Mouse (Mus musculus): Measurements from ENCODE around the gene Rnh1. TPM values are rescaled to one million over a fixed set of nuclear protein-coding genes. Genes with fewer than 3 reads are reported as not detected.

The Rnh1 gene
- polyA plus RNA-seq, 1 experiment from 2014 or later, result 50.0 TPM

DNA sequence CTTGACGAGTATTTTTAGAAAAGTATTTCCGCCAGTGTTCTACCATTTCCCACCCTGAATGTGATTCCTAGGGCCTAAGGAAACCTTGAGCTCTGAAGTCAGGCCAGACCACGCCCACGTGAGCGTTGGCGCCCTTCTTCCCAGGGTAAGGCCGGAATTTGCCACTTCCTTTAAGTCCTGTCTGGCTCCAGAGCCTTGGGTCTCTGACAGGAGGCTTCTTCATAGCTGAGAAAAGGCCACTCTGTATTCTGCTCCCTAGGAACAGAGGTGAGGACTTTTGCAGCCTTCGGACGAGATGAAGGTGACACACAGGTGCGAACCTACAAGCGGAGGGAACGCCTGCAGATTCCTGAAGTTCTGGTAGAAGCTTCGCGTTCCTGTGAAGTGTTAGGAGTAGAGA is 50.4 kb downstream of the Rnh1 start, which contains the start of gene Ptdss2:
TSS of gene Ptdss2 (plus strand) at position 138 of the 400 bp plus-strand sequence.
- Histone ChIP-seq H3K4me3 (replicated peaks) (peak within 1 kb of the TSS; percentile 63), H3K4me1 (peaks cover 5% of the 10 kb centered on the region; the same call in 1 of the 2 replicates), H3K36me3 (no peaks in the 10 kb centered on the region), H3K27ac (replicated peaks) (peak within 1 kb of the TSS; percentile 80), H3K4me2 (peak within 1 kb of the TSS; percentile 64), H3K9me3 (replicated peaks) (no peaks in the 10 kb centered on the region), H3K9ac (replicated peaks) (peak within 1 kb of the TSS; percentile 67), H3K27me3 (replicated peaks) (peaks cover 10% of the 10 kb centered on the region; the same call in 1 of the 2 replicates)
- no peak for ATAC-seq (ENCODE audit: low FRiP score)
- 49% methylated on average over 14 of the region's 14 CpGs for WGBS

GRCm38 (mm10) chr7:141121051-141121531 is 51.6 kb downstream of the Rnh1 start:
- H3K36me3 ChIP-seq, result no peaks in the 10 kb centered on the region
- no peak overlapping the region for H3K4me2 ChIP-seq
- no peak for ATAC-seq (ENCODE audit: low FRiP score)
- H3K27me3 ChIP-seq (replicated peaks), result peaks cover 10% of the 10 kb centered on the region; the same call in 1 of the 2 replicates
- no peak overlapping the region for H3K9ac ChIP-seq (replicated peaks)
- peaks cover 5% of the 10 kb centered on the region; the same call in 1 of the 2 replicates for H3K4me1 ChIP-seq
- WGBS, result 83% methylated on average over 5 of the region's 5 CpGs
- no peak overlapping the region for H3K27ac ChIP-seq (replicated peaks)
- no peak overlapping the region for H3K4me3 ChIP-seq (replicated peaks)
- no peaks in the 10 kb centered on the region for H3K9me3 ChIP-seq (replicated peaks)

GRCm38 (mm10) chr7:141120605-141121004 is 52.1 kb downstream of the Rnh1 start:
- no peak overlapping the region for H3K4me3 ChIP-seq (replicated peaks)
- no peak overlapping the region for H3K27ac ChIP-seq (replicated peaks)
- no peak overlapping the region for H3K4me2 ChIP-seq
- H3K9me3 ChIP-seq (replicated peaks), result no peaks in the 10 kb centered on the region
- WGBS, result 88% methylated on average over 3 of the region's 3 CpGs
- ATAC-seq (ENCODE audit: low FRiP score), result no peak
- no peaks in the 10 kb centered on the region for H3K36me3 ChIP-seq
- H3K27me3 ChIP-seq (replicated peaks), result peaks cover 10% of the 10 kb centered on the region; the same call in 1 of the 2 replicates
- H3K4me1 ChIP-seq, result peaks cover 5% of the 10 kb centered on the region; the same call in 1 of the 2 replicates
- H3K9ac ChIP-seq (replicated peaks), result no peak overlapping the region

- H3K27ac ChIP-seq (replicated peaks), result no peak overlapping the region
- peaks cover 5% of the 10 kb centered on the region; the same call in 1 of the 2 replicates for H3K4me1 ChIP-seq
- H3K4me3 ChIP-seq (replicated peaks), result no peak overlapping the region
- ATAC-seq (ENCODE audit: low FRiP score), result no peak
- H3K36me3 ChIP-seq, result no peaks in the 10 kb centered on the region
- peaks cover 10% of the 10 kb centered on the region; the same call in 1 of the 2 replicates for H3K27me3 ChIP-seq (replicated peaks)
- no peaks in the 10 kb centered on the region for H3K9me3 ChIP-seq (replicated peaks)
- no peak overlapping the region for H3K4me2 ChIP-seq
- 74% methylated on average over 3 of the region's 3 CpGs for WGBS
- no peak overlapping the region for H3K9ac ChIP-seq (replicated peaks)
These were observed 53.2 kb downstream of the Rnh1 start for GRCm38 (mm10) chr7:141119487-141119886.

- Histone ChIP-seq H3K4me1 (no peaks in the 10 kb centered on the region), H3K9me3 (replicated peaks) (no peaks in the 10 kb centered on the region), H3K27me3 (replicated peaks) (peaks cover 10% of the 10 kb centered on the region; the same call in 1 of the 2 replicates), H3K4me3 (replicated peaks) (no peak within 1 kb of the TSS), H3K27ac (replicated peaks) (no peak within 1 kb of the TSS), H3K4me2 (0 out of 2 replicates have a peak within 1 kb of the TSS, but pooled peaks have one; percentile 9), H3K36me3 (no peaks in the 10 kb centered on the region), H3K9ac (replicated peaks) (no peak within 1 kb of the TSS)
- WGBS, result 17% methylated on average over 9 of the region's 9 CpGs
- ATAC-seq (ENCODE audit: low FRiP score), result no peak
These were observed 55.0 kb downstream of the Rnh1 start, which contains the start of gene Ano9 for GRCm38 (mm10) chr7:141117636-141118035. Ano9 (minus strand) TSS chr7:141117806.

GRCm38 (mm10) chr7:141115874-141116273 is 56.8 kb downstream of the Rnh1 start:
- H3K9me3 ChIP-seq (replicated peaks), result no peaks in the 10 kb centered on the region
- 91% methylated on average over 9 of the region's 9 CpGs for WGBS
- no peak overlapping the region for H3K4me3 ChIP-seq (replicated peaks)
- peaks cover 10% of the 10 kb centered on the region; the same call in 1 of the 2 replicates for H3K27me3 ChIP-seq (replicated peaks)
- no peak overlapping the region for H3K27ac ChIP-seq (replicated peaks)
- H3K36me3 ChIP-seq, result no peaks in the 10 kb centered on the region
- H3K9ac ChIP-seq (replicated peaks), result no peak overlapping the region
- H3K4me1 ChIP-seq, result no peaks in the 10 kb centered on the region
- ATAC-seq (ENCODE audit: low FRiP score), result no peak
- no peak overlapping the region for H3K4me2 ChIP-seq

MicroRNAs within 50 kb of the gene (microRNA counts, 519-probe panel; counts per million panel counts)
- 2,819 counts per million, percentile 67 among the panel's probes with 10 or more counts for microRNA mmu-miR-210

Small RNAs within 50 kb of the gene (microRNA-seq; reads per million reads assigned to microRNA genes)
- gene Mir210, result 161 reads per million, percentile 59 among the genes with 10 or more reads in this experiment

Other genes starting within 250 kb of the Rnh1 start
- gene Pgghg, start 231.5 kb downstream of the Rnh1 start, polyA plus RNA-seq (2015; fragmentation: Nextera tagmentation; extraction: Ambion mirVana), result 6.3 and 10.2 TPM in 2 replicates
- 3.0 and 4.5 TPM in 2 replicates for gene Ifitm5, start 222.6 kb downstream of the Rnh1 start, polyA plus RNA-seq (2015; fragmentation: Nextera tagmentation; extraction: Ambion mirVana)
- gene Gm45717, start 216.9 kb downstream of the Rnh1 start, polyA plus RNA-seq (2015; fragmentation: Nextera tagmentation; extraction: Ambion mirVana), result not detected in 2 replicates
- 197 and 409 TPM in 2 replicates for gene Ifitm2, start 216.9 kb downstream of the Rnh1 start, polyA plus RNA-seq (2015; fragmentation: Nextera tagmentation; extraction: Ambion mirVana)
- gene Ifitm1, start 205.6 kb downstream of the Rnh1 start, polyA plus RNA-seq (2015; fragmentation: Nextera tagmentation; extraction: Ambion mirVana), result 20.6 and 115 TPM in 2 replicates
- gene Ifitm3, start 162.1 kb downstream of the Rnh1 start, polyA plus RNA-seq (2015; fragmentation: Nextera tagmentation; extraction: Ambion mirVana), result 50.1 and 243 TPM in 2 replicates
- 1.7 and 1.8 TPM in 2 replicates for gene Ifitm6, start 154.9 kb downstream of the Rnh1 start, polyA plus RNA-seq (2015; fragmentation: Nextera tagmentation; extraction: Ambion mirVana)
- gene Gm17387, start 143.7 kb downstream of the Rnh1 start, polyA plus RNA-seq (2015; fragmentation: Nextera tagmentation; extraction: Ambion mirVana), result not detected in 2 replicates
- 39.3 and 51.2 TPM in 2 replicates for gene B4galnt4, start 111.8 kb downstream of the Rnh1 start, polyA plus RNA-seq (2015; fragmentation: Nextera tagmentation; extraction: Ambion mirVana)
- gene Pkp3, start 94.6 kb downstream of the Rnh1 start, polyA plus RNA-seq (2015; fragmentation: Nextera tagmentation; extraction: Ambion mirVana), result 0.18 and 8.4 TPM in 2 replicates
- 3.3 and 7.8 TPM in 2 replicates for gene Sigirr, start 72.3 kb downstream of the Rnh1 start, polyA plus RNA-seq (2015; fragmentation: Nextera tagmentation; extraction: Ambion mirVana)
- gene Ano9, start 55.1 kb downstream of the Rnh1 start, polyA plus RNA-seq (2015; fragmentation: Nextera tagmentation; extraction: Ambion mirVana), result 0.60 and 1.4 TPM in 2 replicates
- gene Ptdss2, start 50.5 kb downstream of the Rnh1 start, polyA plus RNA-seq (2015; fragmentation: Nextera tagmentation; extraction: Ambion mirVana), result 83.2 and 86.7 TPM in 2 replicates
- gene Hras, start 21.1 kb upstream of the Rnh1 start, polyA plus RNA-seq (2015; fragmentation: Nextera tagmentation; extraction: Ambion mirVana), result 166 and 188 TPM in 2 replicates
- 9.0 and 9.1 TPM in 2 replicates for gene Lrrc56, start 21.3 kb upstream of the Rnh1 start, polyA plus RNA-seq (2015; fragmentation: Nextera tagmentation; extraction: Ambion mirVana)
- gene Lmntd2, start 41.2 kb upstream of the Rnh1 start, polyA plus RNA-seq (2015; fragmentation: Nextera tagmentation; extraction: Ambion mirVana), result 0.35 and 1.6 TPM in 2 replicates
- 24.1 and 28.1 TPM in 2 replicates for gene Rassf7, start 43.0 kb upstream of the Rnh1 start, polyA plus RNA-seq (2015; fragmentation: Nextera tagmentation; extraction: Ambion mirVana)
- 54.9 and 60.2 TPM in 2 replicates for gene Phrf1, start 55.9 kb upstream of the Rnh1 start, polyA plus RNA-seq (2015; fragmentation: Nextera tagmentation; extraction: Ambion mirVana)
- 2.6 and 7.8 TPM in 2 replicates for gene Irf7, start 93.6 kb upstream of the Rnh1 start, polyA plus RNA-seq (2015; fragmentation: Nextera tagmentation; extraction: Ambion mirVana)
- 4.2 TPM in 1 of 2 replicates, not detected in the other for gene Cdhr5, start 103.9 kb upstream of the Rnh1 start, polyA plus RNA-seq (2015; fragmentation: Nextera tagmentation; extraction: Ambion mirVana)
- 5.4 and 11.0 TPM in 2 replicates for gene Sct, start 106.3 kb upstream of the Rnh1 start, polyA plus RNA-seq (2015; fragmentation: Nextera tagmentation; extraction: Ambion mirVana)
- 0.87 and 1.3 TPM in 2 replicates for gene Drd4, start 119.1 kb upstream of the Rnh1 start, polyA plus RNA-seq (2015; fragmentation: Nextera tagmentation; extraction: Ambion mirVana)
- 178 and 200 TPM in 2 replicates for gene Deaf1, start 154.8 kb upstream of the Rnh1 start, polyA plus RNA-seq (2015; fragmentation: Nextera tagmentation; extraction: Ambion mirVana)
- 50.5 and 55.8 TPM in 2 replicates for gene Tmem80, start 154.9 kb upstream of the Rnh1 start, polyA plus RNA-seq (2015; fragmentation: Nextera tagmentation; extraction: Ambion mirVana)
- 0.23 and 10.7 TPM in 2 replicates for gene Eps8l2, start 166.0 kb upstream of the Rnh1 start, polyA plus RNA-seq (2015; fragmentation: Nextera tagmentation; extraction: Ambion mirVana)
- gene Taldo1, start 219.3 kb upstream of the Rnh1 start, polyA plus RNA-seq (2015; fragmentation: Nextera tagmentation; extraction: Ambion mirVana), result 269 and 298 TPM in 2 replicates
- gene Gatd1, start 241.3 kb upstream of the Rnh1 start, polyA plus RNA-seq (2015; fragmentation: Nextera tagmentation; extraction: Ambion mirVana), result 49.3 and 50.4 TPM in 2 replicates

All from neural tube, embryonic 15.5 days (tissue).